Mouse (Mus musculus) cerebellum, adult 2 months (tissue): ENCODE measurements around the gene Fam186a.

ENCODE experiments used
- CTCF ChIP-seq: fragments of 200-500 bp; IDR thresholded peaks from 2 replicates; pipeline ENCODE4 v1.5.1; 2011; ENCODE audit warnings: low read depth, mild to moderate bottlenecking, control low read depth, low read length, moderate library complexity, borderline replicate concordance; ENCODE audit not compliant: insufficient read depth
- POLR2A ChIP-seq: fragments of 200-500 bp; IDR thresholded peaks from 2 replicates; pipeline ENCODE4 v1.6.1; 2011; ENCODE audit warnings: low read length, control low read depth, borderline replicate concordance; ENCODE audit not compliant: insufficient read depth

- TF ChIP-seq CTCF (no peak), POLR2A (no peak)
Observed at GRCm38 (mm10) chr15:99997114-99997804, 30.4 kb upstream of the Fam186a start.
